ENCODE assay signal across 19 mouse cellular contexts in the genomic region with DNA sequence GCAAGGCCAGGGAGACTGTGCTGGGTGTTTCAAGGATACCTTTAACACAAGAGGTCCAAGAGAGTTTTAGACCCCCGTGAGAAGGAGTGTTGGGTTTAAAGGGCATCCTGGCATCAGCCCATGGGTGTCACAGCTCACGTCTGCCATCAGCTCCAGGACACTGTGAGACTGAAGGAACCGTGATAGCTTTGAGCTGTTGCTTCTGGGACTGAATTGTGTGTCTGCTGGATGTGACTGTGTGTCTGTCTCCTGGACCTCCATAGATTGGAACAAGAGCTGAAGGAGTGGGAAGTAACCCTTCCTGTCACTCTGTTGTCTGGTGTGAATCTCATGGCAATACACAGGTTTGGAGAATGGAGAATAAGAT.
A peak's percentile ranks its signal among the peaks of the same experiment; 100 is the strongest.
DNase-seq lines count a peak whose midpoint lies in the region; ATAC-seq and TF ChIP-seq lines count a peak whose summit lies in the region.
"Had no signal": no experiment of that assay in that cellular context is flagged by ENCODE, and none has a peak within 500 bp of the region (broad histone marks: within the 10 kb centered on the region; RNA-seq: fewer than 3 reads in every experiment).

No protein-coding gene starts in this region.

- DNase-seq in embryonic facial prominence, embryonic 10.5 days (ENCODE audit: low spot score) = no peak
- no peak for DNase-seq in kidney, postnatal 0 days (ENCODE audit: low spot score)
- no peak for DNase-seq in kidney, adult 8-10 months
- no peak for DNase-seq in stomach, postnatal 0 days (ENCODE audit: low spot score)
- no peak for DNase-seq in hindbrain, embryonic 10.5 days (ENCODE audit: low spot score)
- DNase-seq: adrenal gland, postnatal 10 days; cerebellum, adult 18-20 months; cerebellum, postnatal 14 days; gastrocnemius, postnatal 10 days; kidney, adult 2 months; left cerebral cortex, postnatal 4 days; thymus, postnatal 14 days had no signal

- peaks cover 10% of the 10 kb centered on the region for H3K4me1 ChIP-seq in embryonic facial prominence, embryonic 12.5 days
- peaks cover 5% of the 10 kb centered on the region; the same call in 1 of the 2 replicates for H3K4me1 ChIP-seq in embryonic facial prominence, embryonic 10.5 days
- H3K4me1 ChIP-seq in kidney, postnatal 0 days (replicated peaks; ENCODE audit: insufficient read depth, low read length) = no peaks in the 10 kb centered on the region; the same call in 1 of the 2 replicates
- peaks cover 12% of the 10 kb centered on the region; the same call in 1 of the 2 replicates for H3K4me1 ChIP-seq in stomach, embryonic 14.5 days (ENCODE audit: control insufficient read depth, insufficient read depth, low read length)
- H3K4me1 ChIP-seq in stomach, postnatal 0 days (replicated peaks; ENCODE audit: control insufficient read depth, insufficient read depth) = 0 out of 2 replicates have a peak, but pooled peaks cover 2% of the 10 kb centered on the region
- H3K4me1 ChIP-seq in hindbrain, embryonic 10.5 days (replicated peaks) = no peaks in the 10 kb centered on the region
- H3K4me1 ChIP-seq: forebrain, embryonic 15.5 days; heart, embryonic 10.5 days had no signal

- no peaks in the 10 kb centered on the region for H3K9me3 ChIP-seq in embryonic facial prominence, embryonic 12.5 days
- H3K9me3 ChIP-seq in embryonic facial prominence, embryonic 10.5 days = no peaks in the 10 kb centered on the region
- H3K9me3 ChIP-seq in kidney, postnatal 0 days (replicated peaks; ENCODE audit: low read length) = no peaks in the 10 kb centered on the region
- no peaks in the 10 kb centered on the region for H3K9me3 ChIP-seq in stomach, embryonic 14.5 days (ENCODE audit: control insufficient read depth, low read depth, low read length)
- H3K9me3 ChIP-seq in stomach, postnatal 0 days (ENCODE audit: control insufficient read depth, low read length) = no peaks in the 10 kb centered on the region
- no peaks in the 10 kb centered on the region for H3K9me3 ChIP-seq in hindbrain, embryonic 10.5 days
- H3K9me3 ChIP-seq: embryonic facial prominence, embryonic 15.5 days; forebrain, embryonic 15.5 days; heart, embryonic 10.5 days; midbrain, embryonic 12.5 days had no signal

- no peaks in the 10 kb centered on the region for H3K36me3 ChIP-seq in embryonic facial prominence, embryonic 12.5 days
- no peaks in the 10 kb centered on the region for H3K36me3 ChIP-seq in embryonic facial prominence, embryonic 10.5 days (replicated peaks)
- H3K36me3 ChIP-seq in kidney, postnatal 0 days (ENCODE audit: insufficient read depth, low read length) = no peaks in the 10 kb centered on the region
- H3K36me3 ChIP-seq in stomach, embryonic 14.5 days (ENCODE audit: control insufficient read depth, insufficient read depth, low read length) = no peaks in the 10 kb centered on the region
- H3K36me3 ChIP-seq in stomach, postnatal 0 days (ENCODE audit: control insufficient read depth, insufficient read depth, low read length) = no peaks in the 10 kb centered on the region
- no peaks in the 10 kb centered on the region for H3K36me3 ChIP-seq in hindbrain, embryonic 10.5 days
- H3K36me3 ChIP-seq: embryonic facial prominence, embryonic 15.5 days; forebrain, embryonic 15.5 days; heart, embryonic 10.5 days; midbrain, embryonic 12.5 days had no signal

- no peaks in the 10 kb centered on the region for H3K27me3 ChIP-seq in embryonic facial prominence, embryonic 12.5 days
- H3K27me3 ChIP-seq in embryonic facial prominence, embryonic 10.5 days (replicated peaks; ENCODE audit: low read depth, poor library complexity, severe bottlenecking) = no peaks in the 10 kb centered on the region
- no peaks in the 10 kb centered on the region for H3K27me3 ChIP-seq in kidney, postnatal 0 days (ENCODE audit: insufficient read depth, low read length)
- no peaks in the 10 kb centered on the region for H3K27me3 ChIP-seq in stomach, embryonic 14.5 days (ENCODE audit: control insufficient read depth, insufficient read depth, low read length)
- H3K27me3 ChIP-seq in stomach, postnatal 0 days (ENCODE audit: control insufficient read depth, insufficient read depth, low read length) = no peaks in the 10 kb centered on the region
- H3K27me3 ChIP-seq in hindbrain, embryonic 10.5 days (ENCODE audit: insufficient read depth, poor library complexity, severe bottlenecking) = no peaks in the 10 kb centered on the region
- H3K27me3 ChIP-seq: embryonic facial prominence, embryonic 15.5 days; forebrain, embryonic 15.5 days; midbrain, embryonic 12.5 days had no signal

- no peak overlapping the region for H3K4me3 ChIP-seq in embryonic facial prominence, embryonic 12.5 days
- H3K4me3 ChIP-seq in embryonic facial prominence, embryonic 10.5 days = no peak overlapping the region
- H3K4me3 ChIP-seq in kidney, postnatal 0 days (replicated peaks; ENCODE audit: low read depth, low read length) = no peak overlapping the region
- no peak overlapping the region for H3K4me3 ChIP-seq in stomach, embryonic 14.5 days (ENCODE audit: low read depth, low read length)
- no peak overlapping the region for H3K4me3 ChIP-seq in stomach, postnatal 0 days (ENCODE audit: low read depth, low read length)
- H3K4me3 ChIP-seq in hindbrain, embryonic 10.5 days = no peak overlapping the region
- H3K4me3 ChIP-seq: embryonic facial prominence, embryonic 15.5 days; forebrain, embryonic 15.5 days; heart, embryonic 10.5 days; midbrain, embryonic 12.5 days had no signal

- no peak overlapping the region for H3K9ac ChIP-seq in embryonic facial prominence, embryonic 12.5 days
- H3K9ac ChIP-seq in kidney, postnatal 0 days (ENCODE audit: low read depth, low read length) = no peak overlapping the region
- H3K9ac ChIP-seq in stomach, embryonic 14.5 days (replicated peaks; ENCODE audit: low read depth, low read length) = no peak overlapping the region
- H3K9ac ChIP-seq in stomach, postnatal 0 days (ENCODE audit: low read length) = no peak overlapping the region
- H3K9ac ChIP-seq: embryonic facial prominence, embryonic 15.5 days; forebrain, embryonic 15.5 days; midbrain, embryonic 12.5 days had no signal

- H3K27ac ChIP-seq in embryonic facial prominence, embryonic 12.5 days = 0 out of 2 replicates have a peak overlapping the region, but pooled peaks have one; percentile 25
- no peak overlapping the region for H3K27ac ChIP-seq in embryonic facial prominence, embryonic 10.5 days (replicated peaks)
- H3K27ac ChIP-seq in kidney, postnatal 0 days = peak overlapping the region; percentile 62
- peak overlapping the region; percentile 72 for H3K27ac ChIP-seq in stomach, embryonic 14.5 days (ENCODE audit: low read length)
- no peak overlapping the region; the same call in 1 of the 2 replicates for H3K27ac ChIP-seq in stomach, postnatal 0 days (replicated peaks)
- H3K27ac ChIP-seq in hindbrain, embryonic 10.5 days = no peak overlapping the region
- H3K27ac ChIP-seq: embryonic facial prominence, embryonic 15.5 days; forebrain, embryonic 15.5 days; heart, embryonic 10.5 days; hindbrain, postnatal 0 days; midbrain, embryonic 12.5 days had no signal

- TF ChIP-seq EP300 in stomach, postnatal 0 days (optimal IDR thresholded peaks at IDR 0.05) = no peak

- 0 out of 2 replicates have a peak overlapping the region, but pooled peaks have one; percentile 13 for H3K4me2 ChIP-seq in embryonic facial prominence, embryonic 12.5 days (replicated peaks)
- no peak overlapping the region for H3K4me2 ChIP-seq in kidney, postnatal 0 days (ENCODE audit: low read length)
- H3K4me2 ChIP-seq in stomach, embryonic 14.5 days (replicated peaks; ENCODE audit: low read depth, low read length) = no peak overlapping the region
- H3K4me2 ChIP-seq in stomach, postnatal 0 days (replicated peaks; ENCODE audit: low read depth) = no peak overlapping the region
- H3K4me2 ChIP-seq: embryonic facial prominence, embryonic 15.5 days; forebrain, embryonic 15.5 days; midbrain, embryonic 12.5 days had no signal

- 68% methylated on average over 3 of the region's 3 CpGs for WGBS in embryonic facial prominence, embryonic 12.5 days
- 77% methylated on average over 3 of the region's 3 CpGs for WGBS in embryonic facial prominence, embryonic 10.5 days
- 74% methylated on average over 3 of the region's 3 CpGs for WGBS in kidney, postnatal 0 days
- WGBS in stomach, embryonic 14.5 days = 56% methylated on average over 3 of the region's 3 CpGs
- WGBS in stomach, postnatal 0 days = 56% methylated on average over 3 of the region's 3 CpGs
- 80% methylated on average over 3 of the region's 3 CpGs for WGBS in hindbrain, embryonic 10.5 days

- ATAC-seq in embryonic facial prominence, embryonic 12.5 days (ENCODE audit: insufficient number of reproducible peaks, insufficient read depth, low FRiP score, low TSS enrichment) = no peak
- ATAC-seq in kidney, postnatal 0 days (replicated peaks; ENCODE audit: low FRiP score, low read depth) = no peak
- no peak for ATAC-seq in stomach, embryonic 14.5 days (ENCODE audit: insufficient number of reproducible peaks, insufficient read depth, low FRiP score, low read depth)
- ATAC-seq in stomach, postnatal 0 days (ENCODE audit: low FRiP score, low TSS enrichment) = no peak
- ATAC-seq: forebrain, embryonic 15.5 days; hindbrain, postnatal 0 days had no signal

- no peak for TF ChIP-seq CTCF in kidney, postnatal 0 days (IDR thresholded peaks at IDR 0.05; ENCODE audit: low read depth)
- TF ChIP-seq CTCF in stomach, postnatal 0 days (IDR thresholded peaks at IDR 0.05; ENCODE audit: low read depth) = no peak

Comparison
In these comparisons a context has a peak if more than half of its experiments do, and no peak if none do; other contexts are left out.
1. H3K27ac ChIP-seq: peak in embryonic facial prominence, embryonic 12.5 days (single experiment), kidney, postnatal 0 days (single experiment) and stomach, embryonic 14.5 days (single experiment); none in embryonic facial prominence, embryonic 10.5 days (single experiment), stomach, postnatal 0 days (single experiment) and hindbrain, embryonic 10.5 days (single experiment).